Mouse (Mus musculus) MEL (cell line): ENCODE measurements around the gene Chkb. TPM values are rescaled to one million over a fixed set of nuclear protein-coding genes. Genes with fewer than 3 reads are reported as not detected.

ENCODE experiments used
- DNase-seq: peaks from one replicate; pipeline ENCODE4 v3.0.0; 2011; ENCODE audit warnings: low read depth, low spot score
- H3K27ac ChIP-seq: 2 replicates; pipeline ENCODE4 v1.5.1; 2012; ENCODE audit warnings: low read depth, mild to moderate bottlenecking, control low read depth, low read length, moderate library complexity; ENCODE audit not compliant: control insufficient read depth
- H3K27me3 ChIP-seq, 2 experiments: fragments of 150-350 bp in 1 of 2; sonication (generic) in 1 of 2; 2 replicates each; pipeline ENCODE4 v1.6.1; 2012; ENCODE audit warnings: low read length in 2 of 2, mild to moderate bottlenecking in 2 of 2, improper control_type of control experiment in 1 of 2, moderate library complexity in 1 of 2; ENCODE audit not compliant: insufficient read depth in 2 of 2, control insufficient read depth in 1 of 2
- H3K36me3 ChIP-seq, 2 experiments: 2 replicates each; pipeline ENCODE4 v1.6.1; 2012 to 2014; ENCODE audit warnings: low read length in 2 of 2, improper control_type of control experiment in 1 of 2, inconsistent platforms in 1 of 2, mild to moderate bottlenecking in 1 of 2; ENCODE audit not compliant: insufficient read depth in 2 of 2, control insufficient read depth in 1 of 2
- H3K4me1 ChIP-seq, 2 experiments: fragments of 150-350 bp in 1 of 2; sonication (generic) in 1 of 2; 2 replicates each; pipeline ENCODE4 v1.6.1; 2012; ENCODE audit warnings: low read length in 2 of 2, improper control_type of control experiment in 1 of 2, mild to moderate bottlenecking in 1 of 2; ENCODE audit not compliant: insufficient read depth in 2 of 2, control insufficient read depth in 1 of 2
- H3K4me3 ChIP-seq, 2 experiments: fragments of 150-350 bp in 1 of 2; sonication (generic) in 1 of 2; 2 replicates each; pipeline ENCODE4 v1.5.1; 2012; ENCODE audit warnings: low read depth in 2 of 2, low read length in 2 of 2, mild to moderate bottlenecking in 2 of 2, moderate library complexity in 2 of 2, control low read depth in 1 of 2, improper control_type of control experiment in 1 of 2; ENCODE audit not compliant: control insufficient read depth in 1 of 2, insufficient read depth in 1 of 2
- H3K79me2 ChIP-seq: 2 replicates; pipeline ENCODE4 v1.6.1; 2012; ENCODE audit warnings: mild to moderate bottlenecking, low read length, moderate library complexity; ENCODE audit not compliant: control insufficient read depth, poor library complexity, insufficient read depth
- H3K9ac ChIP-seq: 2 replicates; pipeline ENCODE4 v1.6.1; 2012; ENCODE audit warnings: low read depth, mild to moderate bottlenecking, control low read depth, low read length, moderate library complexity; ENCODE audit not compliant: control insufficient read depth, poor library complexity, severe bottlenecking
- H3K9me3 ChIP-seq: fragments of 150-350 bp; sonication (generic); replicated peaks from 2 replicates; pipeline ENCODE4 v1.6.1; 2012; ENCODE audit warnings: mild to moderate bottlenecking, low read length, improper control_type of control experiment, moderate library complexity; ENCODE audit not compliant: insufficient read depth
- CHD1 ChIP-seq: IDR thresholded peaks from 2 replicates; pipeline ENCODE4 v1.6.1; 2012; ENCODE audit warnings: low read depth, mild to moderate bottlenecking, inconsistent platforms, low read length, improper control_type of control experiment
- CHD2 ChIP-seq: IDR thresholded peaks from 2 replicates; pipeline ENCODE4 v1.6.1; 2011; ENCODE audit warnings: low read length, improper control_type of control experiment
- CTCF ChIP-seq, 3 experiments: IDR thresholded peaks in 2 of 3; conservative IDR thresholded peaks in 1 of 3; 2 replicates each; pipeline ENCODE4 v1.5.1; 2011 to 2012; ENCODE audit warnings: low read length in 3 of 3, low read depth in 2 of 3, mild to moderate bottlenecking in 2 of 3, improper control_type of control experiment in 1 of 3, inconsistent platforms in 1 of 3, mixed read lengths in 1 of 3, moderate library complexity in 1 of 3; ENCODE audit not compliant: control insufficient read depth in 1 of 3, insufficient read depth in 1 of 3, poor library complexity in 1 of 3, severe bottlenecking in 1 of 3
- ELF1 ChIP-seq: IDR thresholded peaks from 2 replicates; pipeline ENCODE4 v1.6.1; 2014; ENCODE audit warnings: low read depth, mild to moderate bottlenecking, inconsistent platforms, low read length, improper control_type of control experiment, moderate library complexity
- MAFK ChIP-seq: IDR thresholded peaks from 2 replicates; pipeline ENCODE4 v1.6.1; 2011; ENCODE audit warnings: low read depth, mild to moderate bottlenecking, low read length, improper control_type of control experiment, borderline replicate concordance
- MAZ ChIP-seq: IDR thresholded peaks from 2 replicates; pipeline ENCODE4 v1.6.1; 2012; ENCODE audit warnings: low read depth, mild to moderate bottlenecking, inconsistent platforms, low read length, improper control_type of control experiment
- MEF2A ChIP-seq: IDR thresholded peaks from 2 replicates; pipeline ENCODE4 v1.6.1; 2014; ENCODE audit warnings: low read depth, mild to moderate bottlenecking, inconsistent platforms, low read length, improper control_type of control experiment; ENCODE audit not compliant: poor library complexity, insufficient replicate concordance, severe bottlenecking; ENCODE audit errors: extremely low read depth
- POLR2A ChIP-seq, 2 experiments: IDR thresholded peaks; 2 replicates each; pipeline ENCODE4 v1.6.1; 2011 to 2012; ENCODE audit warnings: low read length in 2 of 2, mild to moderate bottlenecking in 2 of 2, control low read depth in 1 of 2, improper control_type of control experiment in 1 of 2, low read depth in 1 of 2, moderate library complexity in 1 of 2; ENCODE audit not compliant: control insufficient read depth in 1 of 2, insufficient read depth in 1 of 2, poor library complexity in 1 of 2
- POLR2AphosphoS2 ChIP-seq: IDR thresholded peaks from 2 replicates; pipeline ENCODE4 v1.6.1; 2011; ENCODE audit warnings: low read length, improper control_type of control experiment
- RCOR1 ChIP-seq: IDR thresholded peaks from 2 replicates; pipeline ENCODE4 v1.6.1; 2012; ENCODE audit warnings: low read depth, mild to moderate bottlenecking, inconsistent platforms, low read length, improper control_type of control experiment
- SIN3A ChIP-seq: IDR thresholded peaks from 2 replicates; pipeline ENCODE4 v1.6.1; 2012; ENCODE audit warnings: low read length, improper control_type of control experiment, inconsistent platforms
- SMC3 ChIP-seq: IDR thresholded peaks from 2 replicates; pipeline ENCODE4 v1.6.1; 2011; ENCODE audit warnings: low read depth, low read length, improper control_type of control experiment
- TAL1 ChIP-seq: IDR thresholded peaks from 2 replicates; pipeline ENCODE4 v1.6.1; 2012; ENCODE audit warnings: mild to moderate bottlenecking, inconsistent platforms, low read length, moderate library complexity, mixed read lengths
- TBP ChIP-seq: IDR thresholded peaks from 2 replicates; pipeline ENCODE4 v1.8.0; 2011; ENCODE audit warnings: low read depth, low read length, improper control_type of control experiment
- USF1 ChIP-seq: IDR thresholded peaks from 2 replicates; pipeline ENCODE4 v1.6.1; 2014; ENCODE audit warnings: low read depth, mild to moderate bottlenecking, inconsistent platforms, low read length, improper control_type of control experiment, moderate library complexity
- ZMIZ1 ChIP-seq: IDR thresholded peaks from 2 replicates; pipeline ENCODE4 v1.6.1; 2012; ENCODE audit warnings: low read depth, mild to moderate bottlenecking, inconsistent platforms, low read length, improper control_type of control experiment, moderate library complexity
- ZNF384 ChIP-seq: IDR thresholded peaks from 2 replicates; pipeline ENCODE4 v1.6.1; 2012; ENCODE audit warnings: low read depth, mild to moderate bottlenecking, inconsistent platforms, low read length, improper control_type of control experiment
- polyA plus RNA-seq, 2 experiments: library from polyadenylated mRNA; stranded (reverse) in 1 of 2; unstranded in 1 of 2; fragments of >175 nt in 1 of 2; fragments of >200 nt in 1 of 2; gene quantifications; 2 replicates each; pipeline versions ENCODE4 v1.2.1 to v1.2.4; 2012; ENCODE audit warnings: low replicate concordance in 2 of 2, low read depth in 1 of 2; ENCODE audit not compliant: insufficient read length in 2 of 2, insufficient read depth in 1 of 2, missing spikeins in 1 of 2
- total RNA-seq: library from RNA; depleted of rRNA; stranded (reverse); fragments of 300-350 nt; gene quantifications from 2 replicates; pipeline ENCODE4 v1.2.3, GENCODE M21; 2012

Chkb gene
- total and polyA plus RNA-seq, 3 experiments, result 19.3 to 51.3 TPM; not detected in 1

GRCm38 (mm10) chr15:89390081-89390480 is 39.6 kb downstream of the Chkb start:
- Histone ChIP-seq H3K27me3 (peaks cover 5% of the 10 kb centered on the region in 2 experiments; a peak in 2 of 4 replicates), H3K9me3 (no peaks in the 10 kb centered on the region), H3K4me3 (no peak overlapping the region), H3K79me2 (no peaks in the 10 kb centered on the region), H3K36me3 (no peaks in the 10 kb centered on the region), H3K4me1 (no peaks in the 10 kb centered on the region), H3K9ac (no peak overlapping the region), H3K27ac (no peak overlapping the region)
- DNase-seq, result no peak
- TF ChIP-seq ELF1 (no peak), CHD2 (no peak), RCOR1 (no peak), CTCF (IDR thresholded peaks at IDR 0.05 in 2 of 3, conservative IDR thresholded peaks at IDR 0.05 in 1 of 3; ENCODE audit: control insufficient read depth in 1 of 3, insufficient read depth in 1 of 3, low read depth in 2 of 3, low read length in 3 of 3, poor library complexity in 1 of 3, severe bottlenecking in 1 of 3) (no peak), USF1 (no peak), TBP (no peak), MAFK (no peak), TAL1 (no peak), POLR2AphosphoS2 (no peak), ZMIZ1 (no peak), MEF2A (no peak), SMC3 (no peak)

GRCm38 (mm10) chr15:89387127-89387526 is 42.6 kb downstream of the Chkb start:
- no peaks in the 10 kb centered on the region for H3K79me2 ChIP-seq
- H3K27me3 ChIP-seq, result peaks cover 0 to 5% of the 10 kb centered on the region in 2 experiments; a peak in 1 of 4 replicates
- H3K27ac ChIP-seq, result no peak overlapping the region
- DNase-seq, result no peak
- H3K9ac ChIP-seq, result no peak overlapping the region
- H3K4me1 ChIP-seq, result no peaks in the 10 kb centered on the region
- no peak overlapping the region for H3K4me3 ChIP-seq
- H3K9me3 ChIP-seq, result no peaks in the 10 kb centered on the region
- no peaks in the 10 kb centered on the region for H3K36me3 ChIP-seq
- no peak for TF ChIP-seq ZNF384
- no peak for TF ChIP-seq CTCF (IDR thresholded peaks at IDR 0.05 in 2 of 3, conservative IDR thresholded peaks at IDR 0.05 in 1 of 3; ENCODE audit: control insufficient read depth in 1 of 3, insufficient read depth in 1 of 3, low read depth in 2 of 3, low read length in 3 of 3, poor library complexity in 1 of 3, severe bottlenecking in 1 of 3)
- TF ChIP-seq MEF2A, result no peak
- no peak for TF ChIP-seq ZMIZ1
- no peak for TF ChIP-seq MAZ
- no peak for TF ChIP-seq MAFK
- no peak for TF ChIP-seq POLR2A (IDR thresholded peaks at IDR 0.05; ENCODE audit: control insufficient read depth in 1 of 2, insufficient read depth in 1 of 2, low read depth in 1 of 2, low read length in 2 of 2, poor library complexity in 1 of 2)
- no peak for TF ChIP-seq CHD1
- no peak for TF ChIP-seq SIN3A
